Mouse (Mus musculus) forebrain, embryonic 12.5 days (tissue): ENCODE measurements around the gene Meiob. TPM values are rescaled to one million over a fixed set of nuclear protein-coding genes. Genes with fewer than 3 reads are reported as not detected.

Experiments used
- ATAC-seq: fragments of 200-750 bp; cut with Nextera tagmentation; 2 replicates; pipeline ENCODE4 v1.8.0; 2017; ENCODE audit warnings: moderate TSS enrichment; ENCODE audit not compliant: low FRiP score
- H3K27ac ChIP-seq: fragments of 300-500 bp; sonication (generic); 2 replicates; pipeline ENCODE4 v1.5.1; 2016; ENCODE audit warnings: mild to moderate bottlenecking
- H3K27me3 ChIP-seq: fragments of 300-500 bp; sonication (generic); 2 replicates; pipeline ENCODE4 v1.6.1; 2016; ENCODE audit warnings: mild to moderate bottlenecking
- H3K36me3 ChIP-seq: fragments of 300-500 bp; sonication (generic); replicated peaks from 2 replicates; pipeline ENCODE4 v1.6.1; 2016; ENCODE audit warnings: mild to moderate bottlenecking
- H3K4me1 ChIP-seq: fragments of 300-500 bp; sonication (generic); 2 replicates; pipeline ENCODE4 v1.6.1; 2016
- H3K4me2 ChIP-seq: fragments of 300-500 bp; sonication (generic); 2 replicates; pipeline ENCODE4 v1.6.1; 2016; ENCODE audit warnings: mild to moderate bottlenecking, moderate library complexity
- H3K4me3 ChIP-seq: fragments of 300-500 bp; sonication (generic); replicated peaks from 2 replicates; pipeline ENCODE4 v1.5.1; 2016; ENCODE audit warnings: mild to moderate bottlenecking
- H3K9ac ChIP-seq: fragments of 300-500 bp; sonication (generic); 2 replicates; pipeline ENCODE4 v1.6.1; 2016; ENCODE audit warnings: mild to moderate bottlenecking
- H3K9me3 ChIP-seq: fragments of 300-500 bp; sonication (generic); 2 replicates; pipeline ENCODE4 v1.6.1; 2016
- WGBS: fragments of 180-500 bp; shearing (Covaris S2); methylation state at CpG from one replicate; pipeline ENCODE4 v1.1.7; 2016; 5-methylcytosine and 5-hydroxymethylcytosine counted together
- polyA plus RNA-seq: library from polyadenylated mRNA; unstranded; fragments of >200 nt; fragmentation: Nextera tagmentation; extraction: Ambion mirVana; gene quantifications from 2 replicates; pipeline ENCODE4 v1.2.1, GENCODE M21; 2016

Gene Meiob
- polyA plus RNA-seq, 1 experiment from 2014 or later, result not detected

DNA sequence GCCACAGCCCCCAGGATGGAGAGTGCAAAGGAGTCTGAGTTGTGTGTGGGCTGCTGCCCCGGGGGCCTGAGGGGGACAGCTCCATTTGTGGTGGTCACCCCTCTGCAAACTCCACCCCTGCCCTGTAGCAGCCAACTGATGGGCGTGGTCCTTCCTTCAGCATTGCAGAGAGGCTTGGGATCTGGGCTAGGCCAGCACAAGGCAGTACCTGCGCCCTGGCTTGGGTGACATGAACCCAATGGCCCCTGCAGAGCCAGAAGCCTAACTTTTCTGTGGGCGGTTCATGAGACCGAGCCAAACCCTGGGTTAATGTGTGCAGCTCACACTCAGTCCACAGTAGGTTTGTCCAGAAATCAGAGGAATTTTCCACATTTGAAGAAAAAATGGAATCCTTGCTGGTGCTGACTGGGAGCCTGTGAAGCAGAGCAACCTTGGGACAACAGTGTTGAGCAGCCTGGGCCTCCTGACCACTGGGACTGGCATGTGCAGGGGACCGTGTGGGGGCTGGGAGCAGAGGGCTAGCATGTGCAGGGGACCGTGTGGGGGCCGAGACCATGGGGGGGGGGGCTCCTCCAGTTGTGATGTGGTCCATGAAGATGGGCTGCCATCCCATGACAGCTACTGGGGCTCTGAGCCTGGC, 53.9 kb downstream of the Meiob start:
- Histone ChIP-seq H3K27ac (no peak overlapping the region), H3K4me2 (no peak overlapping the region), H3K4me1 (no peaks in the 10 kb centered on the region), H3K27me3 (no peaks in the 10 kb centered on the region), H3K36me3 (peaks cover 45% of the 10 kb centered on the region), H3K4me3 (no peak overlapping the region), H3K9ac (no peak overlapping the region), H3K9me3 (no peaks in the 10 kb centered on the region)
- ATAC-seq, result no peak
- WGBS, result 85% methylated on average over 8 of the region's 8 CpGs

DNA sequence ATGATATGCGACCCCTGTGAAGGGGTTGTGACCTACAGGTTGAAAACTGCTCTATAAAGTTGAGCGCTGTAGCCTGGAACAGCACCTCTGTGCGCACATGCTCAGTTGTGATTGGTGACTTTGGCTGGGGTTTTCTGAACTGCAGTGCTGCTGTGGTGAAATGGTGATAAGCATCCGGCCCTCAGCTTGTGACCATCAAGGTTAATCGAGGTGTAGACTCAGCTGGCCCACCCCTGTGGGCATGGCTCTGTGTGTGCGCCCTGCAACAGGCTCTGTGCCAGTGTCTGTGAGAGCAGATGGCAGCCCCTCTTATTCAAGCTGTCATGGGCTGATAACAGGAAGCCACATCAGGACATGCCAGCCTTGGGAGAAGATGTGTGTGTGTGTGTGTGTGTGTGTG, 54.9 kb downstream of the Meiob start:
- H3K9me3 ChIP-seq, result no peaks in the 10 kb centered on the region
- H3K27me3 ChIP-seq, result no peaks in the 10 kb centered on the region
- H3K4me2 ChIP-seq, result no peak overlapping the region
- H3K4me3 ChIP-seq, result no peak overlapping the region
- H3K27ac ChIP-seq, result no peak overlapping the region
- H3K9ac ChIP-seq, result no peak overlapping the region
- H3K4me1 ChIP-seq, result no peaks in the 10 kb centered on the region
- H3K36me3 ChIP-seq, result peaks cover 38% of the 10 kb centered on the region
- ATAC-seq, result no peak
- WGBS, result 90% methylated on average over 6 of the region's 6 CpGs

DNA sequence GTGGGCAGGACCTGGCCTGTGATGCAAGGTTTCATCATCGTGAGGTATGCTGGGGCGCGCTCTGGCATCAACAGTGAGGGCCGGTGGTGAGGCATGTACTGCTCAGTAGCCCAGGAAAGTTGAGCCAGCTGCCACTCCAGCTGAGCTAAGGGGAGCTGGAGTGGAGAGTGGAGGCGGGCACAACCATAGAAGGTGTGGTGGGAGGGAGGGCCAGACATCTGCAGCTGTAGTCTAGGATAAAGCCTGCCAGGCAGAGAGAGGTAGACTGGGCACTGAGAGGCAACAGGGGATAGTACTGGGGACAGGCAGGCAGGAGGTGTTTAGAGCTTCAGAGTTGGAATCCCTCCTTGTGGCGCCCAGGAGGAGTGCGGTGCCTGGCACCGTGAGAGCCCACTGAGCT, 56.0 kb downstream of the Meiob start:
- Histone ChIP-seq H3K27me3 (no peaks in the 10 kb centered on the region), H3K4me3 (no peak overlapping the region), H3K9me3 (no peaks in the 10 kb centered on the region), H3K4me2 (no peak overlapping the region), H3K36me3 (peaks cover 36% of the 10 kb centered on the region), H3K9ac (no peak overlapping the region), H3K27ac (no peak overlapping the region), H3K4me1 (no peaks in the 10 kb centered on the region)
- ATAC-seq, result no peak
- WGBS, result 90% methylated on average over 8 of the region's 8 CpGs

DNA sequence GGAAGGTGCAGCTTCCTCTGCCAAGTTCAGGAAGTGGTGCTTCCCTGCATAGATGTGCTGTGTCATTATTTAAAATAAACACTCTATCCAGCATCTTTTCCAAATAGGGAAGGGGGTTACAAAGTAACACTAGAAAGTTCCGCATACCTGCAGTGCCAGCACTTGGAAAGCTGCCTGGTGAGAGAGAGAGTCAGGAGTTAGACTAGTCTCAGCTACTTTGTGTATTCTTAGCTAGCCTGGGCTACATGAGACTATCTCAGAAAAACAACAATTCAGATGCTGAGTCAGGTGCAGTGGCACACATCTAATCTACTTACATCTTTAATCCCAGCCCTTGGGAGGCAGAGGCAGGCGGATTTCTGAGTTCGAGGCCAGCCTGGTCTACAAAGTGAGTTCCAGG, 57.7 kb downstream of the Meiob start:
- no peaks in the 10 kb centered on the region for H3K4me1 ChIP-seq

GRCm38 (mm10) chr17:24865776-24866175, 61.7 kb downstream of the Meiob start, which contains the start of gene Igfals:
Igfals (plus strand) TSS chr17:24865997.
- H3K27me3 ChIP-seq, result no peaks in the 10 kb centered on the region
- H3K4me2 ChIP-seq, result no peak within 1 kb of the TSS
- H3K9me3 ChIP-seq, result no peaks in the 10 kb centered on the region
- H3K4me3 ChIP-seq, result no peak within 1 kb of the TSS
- no peak for ATAC-seq
- H3K9ac ChIP-seq, result no peak within 1 kb of the TSS
- H3K27ac ChIP-seq, result no peak within 1 kb of the TSS
- WGBS, result 89% methylated on average over 8 of the region's 8 CpGs
- H3K4me1 ChIP-seq, result no peaks in the 10 kb centered on the region
- H3K36me3 ChIP-seq, result peaks cover 18% of the 10 kb centered on the region

More for the DNA sequence above, 57.7 kb downstream of the Meiob start:
- Histone ChIP-seq H3K27ac (no peak overlapping the region), H3K4me2 (no peak overlapping the region), H3K4me3 (no peak overlapping the region), H3K36me3 (peaks cover 30% of the 10 kb centered on the region), H3K9me3 (no peaks in the 10 kb centered on the region), H3K9ac (no peak overlapping the region), H3K27me3 (no peaks in the 10 kb centered on the region)
- no peak for ATAC-seq
- WGBS, result 96% methylated on average over 3 of the region's 3 CpGs

DNA sequence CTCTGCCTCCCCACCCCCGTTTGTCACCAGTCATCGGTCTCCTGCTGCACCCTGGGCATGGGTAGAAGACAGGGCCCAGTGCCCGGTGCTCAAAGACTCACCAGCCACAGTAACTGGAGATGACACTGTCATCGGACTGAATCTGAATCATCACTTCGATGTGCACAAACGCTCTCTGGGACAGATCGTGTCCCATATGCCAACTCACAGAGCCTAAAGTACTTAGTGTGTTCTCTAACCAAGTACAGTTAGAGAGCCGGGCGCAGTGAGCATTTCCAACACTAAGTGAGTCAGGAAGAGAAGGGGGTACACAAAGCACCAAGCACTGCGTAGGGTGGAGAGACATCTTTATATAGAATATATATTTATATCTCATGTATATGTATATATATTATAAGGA, 63.8 kb downstream of the Meiob start:
- ATAC-seq, result no peak
- H3K4me2 ChIP-seq, result no peak overlapping the region
- H3K27me3 ChIP-seq, result no peaks in the 10 kb centered on the region
- no peaks in the 10 kb centered on the region for H3K9me3 ChIP-seq
- no peak overlapping the region for H3K27ac ChIP-seq
- H3K4me1 ChIP-seq, result no peaks in the 10 kb centered on the region
- no peak overlapping the region for H3K9ac ChIP-seq
- no peak overlapping the region for H3K4me3 ChIP-seq
- H3K36me3 ChIP-seq, result peaks cover under 1% of the 10 kb centered on the region; the same call in 1 of the 2 replicates
- WGBS, result 93% methylated on average over 10 of the region's 10 CpGs

- ATAC-seq, result no peak
Measured at GRCm38 (mm10) chr17:24873695-24874404, 69.8 kb downstream of the Meiob start.

GRCm38 (mm10) chr17:24874405-24874745, 70.3 kb downstream of the Meiob start:
- H3K9me3 ChIP-seq, result no peaks in the 10 kb centered on the region
- WGBS, result 56% methylated on average over 1 of the region's 1 CpGs
- no peak overlapping the region for H3K27ac ChIP-seq
- H3K9ac ChIP-seq, result no peak overlapping the region
- H3K4me1 ChIP-seq, result no peaks in the 10 kb centered on the region
- H3K4me3 ChIP-seq, result no peak overlapping the region
- no peaks in the 10 kb centered on the region for H3K36me3 ChIP-seq
- no peaks in the 10 kb centered on the region; the same call in 1 of the 2 replicates for H3K27me3 ChIP-seq
- no peak overlapping the region for H3K4me2 ChIP-seq
- no peak for ATAC-seq

More at GRCm38 (mm10) chr17:24873695-24874404, 69.8 kb downstream of the Meiob start:
- Histone ChIP-seq H3K4me1 (no peaks in the 10 kb centered on the region), H3K27ac (no peak overlapping the region), H3K9ac (no peak overlapping the region), H3K4me3 (no peak overlapping the region), H3K27me3 (no peaks in the 10 kb centered on the region; the same call in 1 of the 2 replicates), H3K4me2 (no peak overlapping the region), H3K9me3 (no peaks in the 10 kb centered on the region), H3K36me3 (no peaks in the 10 kb centered on the region)
- 48% methylated on average over 4 of the region's 4 CpGs for WGBS

DNA sequence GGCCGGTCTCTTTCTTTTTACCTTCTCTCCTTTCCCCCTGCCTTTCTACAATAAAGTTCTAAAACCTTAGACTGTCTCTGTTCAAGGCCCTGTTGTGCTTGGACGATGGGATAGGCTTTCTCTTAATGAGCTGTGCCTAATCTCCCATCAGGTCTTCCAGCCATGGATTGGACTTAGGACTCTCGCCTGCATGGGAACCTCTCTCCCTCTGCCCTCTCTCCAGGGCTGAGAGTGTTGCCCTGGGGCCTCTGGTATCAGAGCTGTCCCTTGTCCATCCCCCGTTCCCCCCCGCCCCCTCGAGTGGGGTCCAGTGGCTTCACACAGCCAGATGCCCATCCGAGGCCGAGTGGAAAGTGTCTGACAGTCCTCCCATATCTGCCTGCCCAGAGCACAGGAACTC, 70.9 kb downstream of the Meiob start:
- Histone ChIP-seq H3K4me3 (no peak overlapping the region), H3K36me3 (no peaks in the 10 kb centered on the region), H3K9me3 (no peaks in the 10 kb centered on the region), H3K27me3 (no peaks in the 10 kb centered on the region; the same call in 1 of the 2 replicates), H3K27ac (no peak overlapping the region), H3K9ac (no peak overlapping the region), H3K4me1 (no peaks in the 10 kb centered on the region), H3K4me2 (no peak overlapping the region)
- ATAC-seq, result no peak
- 84% methylated on average over 8 of the region's 8 CpGs for WGBS

GRCm38 (mm10) chr17:24877336-24878116, 73.4 kb downstream of the Meiob start:
- Histone ChIP-seq H3K9ac (no peak overlapping the region), H3K9me3 (no peaks in the 10 kb centered on the region), H3K4me3 (no peak overlapping the region), H3K27me3 (no peaks in the 10 kb centered on the region; the same call in 1 of the 2 replicates), H3K36me3 (peaks cover 2% of the 10 kb centered on the region), H3K27ac (no peak overlapping the region), H3K4me1 (no peaks in the 10 kb centered on the region), H3K4me2 (no peak overlapping the region)
- 63% methylated on average over 10 of the region's 10 CpGs for WGBS
- ATAC-seq, result no peak

DNA sequence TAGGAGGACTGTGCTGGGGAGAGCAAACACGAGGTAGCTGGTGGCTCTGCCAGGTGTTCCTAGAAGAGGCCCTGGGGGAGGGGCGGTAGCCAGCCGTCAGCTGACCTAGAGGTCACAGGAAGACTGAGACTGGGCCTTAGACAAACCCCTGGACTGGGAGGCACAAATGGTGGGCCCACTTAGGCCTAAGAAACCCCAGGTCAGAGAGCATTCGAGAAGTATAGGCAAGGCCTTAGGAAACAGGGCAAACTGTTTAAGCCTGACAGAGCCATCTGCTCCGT, 74.0 kb downstream of the Meiob start:
- H3K27me3 ChIP-seq, result no peaks in the 10 kb centered on the region; the same call in 1 of the 2 replicates
- H3K9ac ChIP-seq, result no peak overlapping the region
- no peaks in the 10 kb centered on the region for H3K4me1 ChIP-seq
- H3K4me2 ChIP-seq, result no peak overlapping the region
- H3K36me3 ChIP-seq, result peaks cover 7% of the 10 kb centered on the region
- 34% methylated on average over 5 of the region's 5 CpGs for WGBS
- ATAC-seq, result no peak
- H3K27ac ChIP-seq, result no peak overlapping the region
- H3K9me3 ChIP-seq, result no peaks in the 10 kb centered on the region
- no peak overlapping the region for H3K4me3 ChIP-seq

DNA sequence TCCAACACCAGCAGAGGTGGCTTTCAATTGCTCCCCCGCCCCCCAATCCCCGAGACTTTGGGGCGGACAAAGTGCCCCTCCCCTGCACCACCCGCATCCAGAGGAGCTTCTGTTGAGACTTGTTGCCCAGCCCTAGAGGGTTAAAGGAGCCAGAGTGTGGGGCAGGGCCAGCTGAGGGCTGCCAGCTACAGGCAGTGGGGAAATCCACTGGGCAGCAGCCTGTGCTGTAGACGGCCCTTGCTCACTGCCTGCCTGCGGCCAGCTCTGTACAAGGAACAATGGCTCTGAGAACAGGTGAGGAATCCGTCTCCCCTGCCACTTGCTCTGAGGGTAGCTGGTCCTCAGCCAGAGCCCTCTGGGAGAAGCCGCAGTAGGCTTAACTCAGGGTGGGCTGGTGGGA, 74.4 kb downstream of the Meiob start:
- Histone ChIP-seq H3K4me1 (no peaks in the 10 kb centered on the region), H3K27ac (no peak overlapping the region), H3K27me3 (no peaks in the 10 kb centered on the region; the same call in 1 of the 2 replicates), H3K4me2 (no peak overlapping the region), H3K36me3 (peaks cover 12% of the 10 kb centered on the region), H3K4me3 (no peak overlapping the region), H3K9me3 (no peaks in the 10 kb centered on the region), H3K9ac (no peak overlapping the region)
- no peak for ATAC-seq
- WGBS, result 77% methylated on average over 8 of the region's 8 CpGs
